17 mouse cellular contexts compared by ENCODE assay signal in the genomic region with DNA sequence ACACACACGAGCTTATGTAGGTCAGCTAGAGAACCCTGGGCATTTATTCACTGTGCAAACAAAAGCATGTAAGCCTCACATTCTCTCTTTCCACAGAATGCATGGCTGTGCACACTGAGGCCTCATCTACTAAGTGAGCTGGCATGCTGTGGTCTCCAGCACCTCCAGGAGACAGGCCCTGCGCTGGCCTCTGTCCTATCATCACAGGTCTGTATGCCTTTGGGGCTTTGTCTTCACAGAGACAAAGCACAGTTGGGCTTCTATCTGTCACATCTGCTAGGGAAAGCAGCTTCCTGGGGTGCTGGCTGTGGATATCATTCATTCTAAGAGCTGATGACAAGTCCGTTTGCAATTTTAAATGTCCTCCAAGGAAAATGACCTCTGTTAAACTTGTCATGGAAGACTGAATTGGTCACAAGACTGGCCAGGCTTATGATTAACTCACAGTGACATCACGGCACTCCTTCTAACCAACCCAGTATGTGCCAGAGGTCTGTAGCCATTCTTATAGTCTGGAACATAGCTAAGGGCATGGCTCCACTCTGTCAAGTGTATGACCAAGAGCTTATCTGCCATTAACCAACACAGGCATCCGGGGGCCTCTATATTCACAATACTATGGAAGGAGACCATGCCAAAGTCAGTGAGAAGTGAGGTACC. TPM values are rescaled to one million over a fixed set of nuclear protein-coding genes. Genes with fewer than 3 reads are reported as not detected.
DNase-seq lines count a peak whose midpoint lies in the region; ATAC-seq lines count a peak whose summit lies in the region.
"Had no signal": no experiment of that assay in that cellular context is flagged by ENCODE, and none has a peak within 500 bp of the region (broad histone marks: within the 10 kb centered on the region; RNA-seq: fewer than 3 reads in every experiment).

No protein-coding gene starts in this region.

- no peak overlapping the region for H3K27ac ChIP-seq in liver, embryonic 11.5 days (ENCODE audit: low read depth, low read length)
- H3K27ac ChIP-seq: layer of hippocampus, adult 2 months; lung, embryonic 15.5 days; midbrain, embryonic 12.5 days had no signal

- H3K9me3 ChIP-seq in liver, embryonic 11.5 days (ENCODE audit: control insufficient read depth, low read length): no peaks in the 10 kb centered on the region
- H3K9me3 ChIP-seq: lung, embryonic 15.5 days; midbrain, embryonic 12.5 days had no signal

- no peak overlapping the region for H3K9ac ChIP-seq in liver, embryonic 11.5 days (ENCODE audit: low read depth, low read length)
- H3K9ac ChIP-seq: lung, embryonic 15.5 days; midbrain, embryonic 12.5 days had no signal

- H3K27me3 ChIP-seq in liver, embryonic 11.5 days (replicated peaks; ENCODE audit: control insufficient read depth, insufficient read depth, low read length): no peaks in the 10 kb centered on the region
- H3K27me3 ChIP-seq: lung, embryonic 15.5 days; midbrain, embryonic 12.5 days had no signal

- peak; percentile 68 for ATAC-seq in liver, embryonic 11.5 days (replicated peaks; ENCODE audit: low FRiP score)

- peaks cover 9% of the 10 kb centered on the region for H3K4me1 ChIP-seq in liver, embryonic 11.5 days (replicated peaks; ENCODE audit: control insufficient read depth, insufficient read depth, low read length)
- H3K4me1 ChIP-seq: lung, embryonic 15.5 days; midbrain, embryonic 12.5 days had no signal

- WGBS in liver, embryonic 11.5 days: 64% methylated on average over 5 of the region's 5 CpGs

- DNase-seq in retina, postnatal 1 day: peak; percentile 32
- no peak for DNase-seq in retina, embryonic 14.5 days (ENCODE audit: low spot score)
- DNase-seq in kidney, adult 8-10 months: peak; percentile 74 to 85
- no peak for DNase-seq in liver, embryonic 11.5 days (ENCODE audit: low spot score)
- DNase-seq in cerebellum, adult 11 months: no peak
- no peak for DNase-seq in spleen, adult 12 weeks (ENCODE audit: low spot score)
- no peak for DNase-seq in gastrocnemius, postnatal 10 days
- DNase-seq: cerebellum, adult 18-20 months; embryo, embryonic 11 days; heart, adult 11 months; heart, postnatal 4 days; spleen, adult 18-20 months had no signal

- no peaks in the 10 kb centered on the region for H3K36me3 ChIP-seq in liver, embryonic 11.5 days (ENCODE audit: control insufficient read depth, insufficient read depth, low read length)
- H3K36me3 ChIP-seq: lung, embryonic 15.5 days; midbrain, embryonic 12.5 days had no signal

- H3K4me2 ChIP-seq in liver, embryonic 11.5 days: no peak overlapping the region
- H3K4me2 ChIP-seq: lung, embryonic 15.5 days; midbrain, embryonic 12.5 days had no signal

- no peak overlapping the region for H3K4me3 ChIP-seq in liver, embryonic 11.5 days (ENCODE audit: low read depth, low read length)
- H3K4me3 ChIP-seq: layer of hippocampus, adult 2 months; lung, embryonic 15.5 days; midbrain, embryonic 12.5 days had no signal

RNA-seq across cellular contexts. Expression of a gene that starts 25.5 kb away (rescaled TPM):
- 0.08 and 0.25 TPM in 2 replicates for polyA plus RNA-seq in liver, embryonic 11.5 days (2014; fragmentation: Nextera tagmentation; extraction: Ambion mirVana)
- under 1 TPM; 0.80 to 0.86 TPM for total RNA-seq in gastrocnemius, postnatal 10 days (2021)
- total RNA-seq: left cerebral cortex, postnatal 36 days had no signal

RNA-seq across cellular contexts. Expression of a gene that starts 36.8 kb away (rescaled TPM):
- not detected in 2 replicates for polyA plus RNA-seq in liver, embryonic 11.5 days (2014; fragmentation: Nextera tagmentation; extraction: Ambion mirVana)
- not detected for total RNA-seq in gastrocnemius, postnatal 10 days (2021)
- total RNA-seq: heart, postnatal 4 days; layer of hippocampus, adult 2 months; left cerebral cortex, postnatal 36 days had no signal
- polyA plus RNA-seq: midbrain, embryonic 12.5 days; testis, adult 2 months had no signal

RNA-seq across cellular contexts. Expression of a gene that starts 52.1 kb away (rescaled TPM):
- polyA plus RNA-seq in liver, embryonic 11.5 days (2014; fragmentation: Nextera tagmentation; extraction: Ambion mirVana): 0.27 and 0.29 TPM in 2 replicates
- 1 to 10 TPM; 1.8 to 2.3 TPM for total RNA-seq in gastrocnemius, postnatal 10 days (2021)
- polyA plus RNA-seq: midbrain, embryonic 12.5 days had no signal

Comparison
In these comparisons a context has a peak if more than half of its experiments do, and no peak if none do; other contexts are left out.
1. DNase-seq: peak in retina, postnatal 1 day (single experiment) and kidney, adult 8-10 months (2 of 2); none in retina, embryonic 14.5 days (single experiment), liver, embryonic 11.5 days (single experiment), cerebellum, adult 11 months (single experiment), spleen, adult 12 weeks (single experiment) and gastrocnemius, postnatal 10 days (single experiment).